Mouse (Mus musculus): ENCODE data around the gene Gas2l1. TPM values are rescaled to one million over a fixed set of nuclear protein-coding genes. Genes with fewer than 3 reads are reported as not detected.

Gas2l1 gene
- total RNA-seq, 1 experiment from 2014 or later, result 42.4 TPM

- DNase-seq, result no peak
These were observed 658 bp downstream of the Gas2l1 start for GRCm38 (mm10) chr11:5064282-5065055.

- DNase-seq, result peak; percentile 21
These were observed 1.4 kb downstream of the Gas2l1 start for GRCm38 (mm10) chr11:5063561-5064281.

GRCm38 (mm10) chr11:5062860-5063505, 2.1 kb downstream of the Gas2l1 start:
- DNase-seq, result no peak

GRCm38 (mm10) chr11:5062326-5062725, 2.8 kb downstream of the Gas2l1 start:
- no peak for DNase-seq

- DNase-seq, result peak; percentile 97
These were observed 3.6 kb downstream of the Gas2l1 start for GRCm38 (mm10) chr11:5061413-5062139.

- DNase-seq, result no peak
These were observed 4.2 kb downstream of the Gas2l1 start for GRCm38 (mm10) chr11:5060756-5061412.

GRCm38 (mm10) chr11:5059704-5060156, 5.4 kb downstream of the Gas2l1 start:
- peak; percentile 35 for DNase-seq

GRCm38 (mm10) chr11:5059230-5059629, 5.9 kb downstream of the Gas2l1 start:
- no peak for DNase-seq

- DNase-seq, result no peak
These were observed 6.3 kb downstream of the Gas2l1 start for GRCm38 (mm10) chr11:5058783-5059182.

- peak; percentile 39 for DNase-seq
These were observed 7.1 kb downstream of the Gas2l1 start, which contains the start of gene Rasl10a for GRCm38 (mm10) chr11:5057856-5058641. Rasl10a (plus strand) TSS chr11:5058128.

GRCm38 (mm10) chr11:5057541-5057855, 7.6 kb downstream of the Gas2l1 start:
- no peak for DNase-seq

- no peak for DNase-seq
These were observed 8.1 kb downstream of the Gas2l1 start for GRCm38 (mm10) chr11:5057064-5057463.

GRCm38 (mm10) chr11:5055945-5056938, 8.9 kb downstream of the Gas2l1 start:
- DNase-seq, result no peak

GRCm38 (mm10) chr11:5054874-5055273, 10.3 kb downstream of the Gas2l1 start:
- DNase-seq, result no peak

- DNase-seq, result no peak
These were observed 11.0 kb downstream of the Gas2l1 start for GRCm38 (mm10) chr11:5054151-5054550.

GRCm38 (mm10) chr11:5052200-5052854, 12.8 kb downstream of the Gas2l1 start:
- DNase-seq, result no peak

- no peak for DNase-seq
These were observed 13.5 kb downstream of the Gas2l1 start for GRCm38 (mm10) chr11:5051629-5052028.

GRCm38 (mm10) chr11:5046321-5046926, 18.7 kb downstream of the Gas2l1 start:
- DNase-seq, result no peak
